Mouse (Mus musculus): ENCODE measurements around the gene Arhgap15. TPM values are rescaled to one million over a fixed set of nuclear protein-coding genes. Genes with fewer than 3 reads are reported as not detected.

Arhgap15 gene
- polyA plus RNA-seq, 1 experiment from 2014 or later, result 6.0 TPM

GRCm38 (mm10) chr2:44114296-44114695 is 365.7 kb downstream of the Arhgap15 start:
- no peaks in the 10 kb centered on the region for H3K27me3 ChIP-seq
- H3K9ac ChIP-seq, result no peak overlapping the region
- no peak overlapping the region for H3K27ac ChIP-seq (replicated peaks)
- no peaks in the 10 kb centered on the region for H3K4me1 ChIP-seq (replicated peaks)
- WGBS (ENCODE audit: insufficient replicate concordance), result 65% methylated on average over 2 of the region's 2 CpGs
- H3K36me3 ChIP-seq (replicated peaks), result 0 out of 2 replicates have a peak, but pooled peaks cover 2% of the 10 kb centered on the region
- H3K4me3 ChIP-seq (replicated peaks), result no peak overlapping the region
- ATAC-seq (ENCODE audit: insufficient read depth), result no peak
- H3K9me3 ChIP-seq (replicated peaks), result no peaks in the 10 kb centered on the region
- H3K4me2 ChIP-seq, result no peak overlapping the region

- H3K4me1 ChIP-seq (replicated peaks), result no peaks in the 10 kb centered on the region
- H3K9me3 ChIP-seq (replicated peaks), result no peaks in the 10 kb centered on the region
- no peak overlapping the region for H3K27ac ChIP-seq (replicated peaks)
- H3K36me3 ChIP-seq (replicated peaks), result 0 out of 2 replicates have a peak, but pooled peaks cover 2% of the 10 kb centered on the region
- H3K9ac ChIP-seq, result no peak overlapping the region
- no peak overlapping the region for H3K4me2 ChIP-seq
- no peak overlapping the region for H3K4me3 ChIP-seq (replicated peaks)
- H3K27me3 ChIP-seq, result no peaks in the 10 kb centered on the region
- no peak for ATAC-seq (ENCODE audit: insufficient read depth)
- 61% methylated on average over 5 of the region's 5 CpGs for WGBS (ENCODE audit: insufficient replicate concordance)
These were observed 372.5 kb downstream of the Arhgap15 start for GRCm38 (mm10) chr2:44121162-44121561.

- no peaks in the 10 kb centered on the region for H3K27me3 ChIP-seq
- no peak for ATAC-seq (ENCODE audit: insufficient read depth)
- 57% methylated on average over 2 of the region's 2 CpGs for WGBS (ENCODE audit: insufficient replicate concordance)
- H3K36me3 ChIP-seq (replicated peaks), result 0 out of 2 replicates have a peak, but pooled peaks cover 1% of the 10 kb centered on the region
- H3K27ac ChIP-seq (replicated peaks), result no peak overlapping the region
- H3K4me3 ChIP-seq (replicated peaks), result no peak overlapping the region
- H3K4me2 ChIP-seq, result no peak overlapping the region
- no peaks in the 10 kb centered on the region for H3K4me1 ChIP-seq (replicated peaks)
- H3K9ac ChIP-seq, result no peak overlapping the region
- no peaks in the 10 kb centered on the region for H3K9me3 ChIP-seq (replicated peaks)
These were observed 374.6 kb downstream of the Arhgap15 start for GRCm38 (mm10) chr2:44123246-44123645.

GRCm38 (mm10) chr2:44124093-44124492 is 375.5 kb downstream of the Arhgap15 start:
- WGBS (ENCODE audit: insufficient replicate concordance), result 70% methylated on average over 3 of the region's 3 CpGs
- H3K9me3 ChIP-seq (replicated peaks), result no peaks in the 10 kb centered on the region
- no peak for ATAC-seq (ENCODE audit: insufficient read depth)
- H3K27me3 ChIP-seq, result no peaks in the 10 kb centered on the region
- no peak overlapping the region for H3K27ac ChIP-seq (replicated peaks)
- no peak overlapping the region for H3K4me2 ChIP-seq
- no peaks in the 10 kb centered on the region for H3K36me3 ChIP-seq (replicated peaks)
- no peaks in the 10 kb centered on the region for H3K4me1 ChIP-seq (replicated peaks)
- H3K9ac ChIP-seq, result no peak overlapping the region
- no peak overlapping the region for H3K4me3 ChIP-seq (replicated peaks)

- Histone ChIP-seq H3K9me3 (replicated peaks) (no peaks in the 10 kb centered on the region), H3K4me2 (no peak overlapping the region), H3K4me1 (replicated peaks) (no peaks in the 10 kb centered on the region), H3K27me3 (no peaks in the 10 kb centered on the region), H3K36me3 (replicated peaks) (no peaks in the 10 kb centered on the region), H3K4me3 (replicated peaks) (no peak overlapping the region), H3K27ac (replicated peaks) (no peak overlapping the region), H3K9ac (no peak overlapping the region)
- ATAC-seq (ENCODE audit: insufficient read depth), result no peak
- 70% methylated on average over 3 of the region's 3 CpGs for WGBS (ENCODE audit: insufficient replicate concordance)
These were observed 376.1 kb downstream of the Arhgap15 start for GRCm38 (mm10) chr2:44124683-44125082.

- no peak overlapping the region for H3K4me3 ChIP-seq (replicated peaks)
- no peaks in the 10 kb centered on the region for H3K27me3 ChIP-seq
- H3K27ac ChIP-seq (replicated peaks), result no peak overlapping the region
- no peaks in the 10 kb centered on the region for H3K4me1 ChIP-seq (replicated peaks)
- no peak overlapping the region for H3K9ac ChIP-seq
- H3K36me3 ChIP-seq (replicated peaks), result no peaks in the 10 kb centered on the region
- WGBS (ENCODE audit: insufficient replicate concordance), result 55% methylated on average over 1 of the region's 1 CpGs
- no peaks in the 10 kb centered on the region for H3K9me3 ChIP-seq (replicated peaks)
- no peak for ATAC-seq (ENCODE audit: insufficient read depth)
- H3K4me2 ChIP-seq, result no peak overlapping the region
These were observed 377.5 kb downstream of the Arhgap15 start for GRCm38 (mm10) chr2:44126044-44126695.

- Histone ChIP-seq H3K4me2 (no peak overlapping the region), H3K4me1 (replicated peaks) (no peaks in the 10 kb centered on the region), H3K27ac (replicated peaks) (no peak overlapping the region), H3K36me3 (replicated peaks) (no peaks in the 10 kb centered on the region), H3K9me3 (replicated peaks) (no peaks in the 10 kb centered on the region), H3K27me3 (no peaks in the 10 kb centered on the region), H3K9ac (no peak overlapping the region), H3K4me3 (replicated peaks) (no peak overlapping the region)
- WGBS (ENCODE audit: insufficient replicate concordance), result 74% methylated on average over 3 of the region's 3 CpGs
- no peak for ATAC-seq (ENCODE audit: insufficient read depth)
These were observed 380.9 kb downstream of the Arhgap15 start for GRCm38 (mm10) chr2:44129533-44129932.

- no peaks in the 10 kb centered on the region for H3K9me3 ChIP-seq (replicated peaks)
- H3K27me3 ChIP-seq, result no peaks in the 10 kb centered on the region
- H3K4me3 ChIP-seq (replicated peaks), result no peak overlapping the region
- no peaks in the 10 kb centered on the region for H3K4me1 ChIP-seq (replicated peaks)
- no peak for ATAC-seq (ENCODE audit: insufficient read depth)
- H3K27ac ChIP-seq (replicated peaks), result no peak overlapping the region
- 52% methylated on average over 3 of the region's 3 CpGs for WGBS (ENCODE audit: insufficient replicate concordance)
- no peaks in the 10 kb centered on the region for H3K36me3 ChIP-seq (replicated peaks)
- H3K4me2 ChIP-seq, result no peak overlapping the region
- no peak overlapping the region for H3K9ac ChIP-seq
These were observed 382.6 kb downstream of the Arhgap15 start for GRCm38 (mm10) chr2:44131271-44131670.

- 52% methylated on average over 3 of the region's 3 CpGs for WGBS (ENCODE audit: insufficient replicate concordance)
- no peak for ATAC-seq (ENCODE audit: insufficient read depth)
- H3K4me3 ChIP-seq (replicated peaks), result no peak overlapping the region
These were observed 386.2 kb downstream of the Arhgap15 start for GRCm38 (mm10) chr2:44134796-44135195.

GRCm38 (mm10) chr2:44140455-44140854 is 391.8 kb downstream of the Arhgap15 start:
- Histone ChIP-seq H3K27ac (replicated peaks) (no peak overlapping the region), H3K4me2 (no peak overlapping the region), H3K36me3 (replicated peaks) (no peaks in the 10 kb centered on the region), H3K9ac (no peak overlapping the region), H3K4me3 (replicated peaks) (no peak overlapping the region), H3K9me3 (replicated peaks) (no peaks in the 10 kb centered on the region), H3K27me3 (no peaks in the 10 kb centered on the region), H3K4me1 (replicated peaks) (no peaks in the 10 kb centered on the region)
- ATAC-seq (ENCODE audit: insufficient read depth), result no peak
- WGBS (ENCODE audit: insufficient replicate concordance), result 72% methylated on average over 4 of the region's 4 CpGs

More at GRCm38 (mm10) chr2:44134796-44135195, 386.2 kb downstream of the Arhgap15 start:
- H3K27ac ChIP-seq (replicated peaks), result no peak overlapping the region
- H3K4me2 ChIP-seq, result no peak overlapping the region
- H3K27me3 ChIP-seq, result no peaks in the 10 kb centered on the region
- H3K9ac ChIP-seq, result no peak overlapping the region
- H3K4me1 ChIP-seq (replicated peaks), result no peaks in the 10 kb centered on the region
- H3K36me3 ChIP-seq (replicated peaks), result no peaks in the 10 kb centered on the region
- H3K9me3 ChIP-seq (replicated peaks), result no peaks in the 10 kb centered on the region

GRCm38 (mm10) chr2:44142152-44142551 is 393.5 kb downstream of the Arhgap15 start:
- WGBS (ENCODE audit: insufficient replicate concordance), result 73% methylated on average over 9 of the region's 9 CpGs

GRCm38 (mm10) chr2:44142611-44143010 is 394.0 kb downstream of the Arhgap15 start:
- 84% methylated on average over 5 of the region's 5 CpGs for WGBS (ENCODE audit: insufficient replicate concordance)
- no peak overlapping the region for H3K9ac ChIP-seq
- no peaks in the 10 kb centered on the region for H3K27me3 ChIP-seq
- no peaks in the 10 kb centered on the region for H3K9me3 ChIP-seq (replicated peaks)
- no peak overlapping the region for H3K27ac ChIP-seq (replicated peaks)
- no peaks in the 10 kb centered on the region for H3K4me1 ChIP-seq (replicated peaks)
- H3K4me3 ChIP-seq (replicated peaks), result no peak overlapping the region
- ATAC-seq (ENCODE audit: insufficient read depth), result no peak
- no peak overlapping the region for H3K4me2 ChIP-seq
- no peaks in the 10 kb centered on the region for H3K36me3 ChIP-seq (replicated peaks)

More at GRCm38 (mm10) chr2:44142152-44142551, 393.5 kb downstream of the Arhgap15 start:
- H3K4me1 ChIP-seq (replicated peaks), result no peaks in the 10 kb centered on the region
- no peaks in the 10 kb centered on the region for H3K9me3 ChIP-seq (replicated peaks)
- no peaks in the 10 kb centered on the region for H3K36me3 ChIP-seq (replicated peaks)
- H3K4me2 ChIP-seq, result no peak overlapping the region
- H3K27ac ChIP-seq (replicated peaks), result no peak overlapping the region
- no peaks in the 10 kb centered on the region for H3K27me3 ChIP-seq
- H3K4me3 ChIP-seq (replicated peaks), result no peak overlapping the region
- no peak for ATAC-seq (ENCODE audit: insufficient read depth)
- H3K9ac ChIP-seq, result no peak overlapping the region
